Mouse (Mus musculus) heart, adult 2 months (tissue): ENCODE measurements around the gene Mecom. TPM values are rescaled to one million over a fixed set of nuclear protein-coding genes. Genes with fewer than 3 reads are reported as not detected.

Experiments used
- DNase-seq, 2 experiments: peaks; one replicate each; pipeline ENCODE4 v3.0.0; 2021
- H3K27ac ChIP-seq: fragments of 200-600 bp; 2 replicates; pipeline ENCODE4 v1.8.1; 2022
- H3K27me3 ChIP-seq: fragments of 200-500 bp; 2 replicates; pipeline ENCODE4 v1.6.1; 2012; ENCODE audit warnings: mild to moderate bottlenecking, low read length, inconsistent platforms, mixed read lengths; ENCODE audit not compliant: control insufficient read depth, insufficient read depth
- H3K36me3 ChIP-seq: fragments of 200-500 bp; 2 replicates; pipeline ENCODE4 v1.6.1; 2012; ENCODE audit warnings: low read length, inconsistent platforms; ENCODE audit not compliant: control insufficient read depth, insufficient read depth
- H3K4me1 ChIP-seq: fragments of 200-500 bp; 2 replicates; pipeline ENCODE4 v1.6.1; 2011; ENCODE audit warnings: low read length; ENCODE audit not compliant: control insufficient read depth, insufficient read depth
- H3K4me3 ChIP-seq: fragments of 200-600 bp; 2 replicates; pipeline ENCODE4 v1.8.1; 2022
- H3K79me2 ChIP-seq: fragments of 200-500 bp; replicated peaks from 2 replicates; pipeline ENCODE4 v1.6.1; 2012; ENCODE audit warnings: mild to moderate bottlenecking, inconsistent platforms, low read length, moderate library complexity, mixed read lengths; ENCODE audit not compliant: control insufficient read depth, insufficient read depth
- H3K9ac ChIP-seq: fragments of 200-500 bp; 2 replicates; pipeline ENCODE4 v1.6.1; 2012; ENCODE audit warnings: low read depth, mild to moderate bottlenecking, control low read depth, inconsistent platforms, low read length, mixed read lengths
- CTCF ChIP-seq: fragments of 200-600 bp; IDR thresholded peaks from 2 replicates; pipeline ENCODE4 v1.8.1; 2022; ENCODE audit warnings: antibody characterized with exemption, mild to moderate bottlenecking, moderate library complexity
- EP300 ChIP-seq: fragments of 200-500 bp; IDR thresholded peaks from 2 replicates; pipeline ENCODE4 v1.6.1; 2011; ENCODE audit warnings: low read depth, low read length, control low read depth; ENCODE audit not compliant: insufficient read depth
- POLR2A ChIP-seq: fragments of 200-500 bp; IDR thresholded peaks from 2 replicates; pipeline ENCODE4 v1.6.1; 2011; ENCODE audit warnings: mild to moderate bottlenecking, low read depth, low read length, control low read depth; ENCODE audit not compliant: insufficient read depth
- WGBS: fragments of 180-500 bp; shearing (Covaris S2); methylation state at CpG from one replicate; pipeline ENCODE4 v1.1.7; 2018; 5-methylcytosine and 5-hydroxymethylcytosine counted together
- intact Hi-C: fragments of 180-260 bp; cut with DNase I; formaldehyde crosslinking; loops from one replicate; pipeline ENCODE4 v1.15.1; 2025
- polyA plus RNA-seq: library from polyadenylated mRNA; depleted of rRNA; stranded (reverse); fragments of >200 nt; gene quantifications from 2 replicates; pipeline ENCODE4 v1.2.3, GENCODE M21; 2012
- total RNA-seq, 2 experiments: library from RNA; stranded (reverse); gene quantifications; 2 replicates each; pipeline ENCODE4 v1.2.3; 2021

Gene Mecom
- total and polyA plus RNA-seq, 3 experiments, result 5.2 to 18.6 (median 12.5) TPM

DNA sequence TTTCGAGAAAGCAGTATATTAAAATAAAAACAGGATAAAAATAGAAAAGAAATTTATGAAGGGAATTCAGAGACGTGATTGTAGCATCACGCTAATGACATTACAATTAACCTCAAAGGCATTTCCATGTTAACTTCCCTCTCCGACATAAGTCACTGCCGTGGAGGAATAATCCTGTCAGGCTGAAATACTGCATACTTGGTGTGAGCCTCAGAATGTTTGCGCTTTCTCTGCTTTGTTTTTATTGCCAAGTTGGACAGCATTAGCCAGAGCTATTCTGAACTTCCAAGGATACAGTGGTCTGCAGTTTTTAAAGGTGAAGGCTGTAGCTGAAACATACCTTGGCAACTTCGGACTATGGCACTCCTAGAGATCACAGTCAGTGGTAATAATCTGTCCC, 455.3 kb downstream of the Mecom start:
- no peak for TF ChIP-seq POLR2A
- TF ChIP-seq EP300, result no peak
- TF ChIP-seq CTCF, result no peak
- H3K9ac ChIP-seq, result no peak overlapping the region
- 72% methylated on average over 7 of the region's 7 CpGs for WGBS
- no peak overlapping the region for H3K27ac ChIP-seq
- H3K4me1 ChIP-seq, result peaks cover 1% of the 10 kb centered on the region
- intact Hi-C loops, result no loop called here
- no peaks in the 10 kb centered on the region for H3K79me2 ChIP-seq
- no peak for DNase-seq
- H3K27me3 ChIP-seq, result no peaks in the 10 kb centered on the region
- no peaks in the 10 kb centered on the region; the same call in 1 of the 2 replicates for H3K36me3 ChIP-seq
- no peak overlapping the region for H3K4me3 ChIP-seq

DNA sequence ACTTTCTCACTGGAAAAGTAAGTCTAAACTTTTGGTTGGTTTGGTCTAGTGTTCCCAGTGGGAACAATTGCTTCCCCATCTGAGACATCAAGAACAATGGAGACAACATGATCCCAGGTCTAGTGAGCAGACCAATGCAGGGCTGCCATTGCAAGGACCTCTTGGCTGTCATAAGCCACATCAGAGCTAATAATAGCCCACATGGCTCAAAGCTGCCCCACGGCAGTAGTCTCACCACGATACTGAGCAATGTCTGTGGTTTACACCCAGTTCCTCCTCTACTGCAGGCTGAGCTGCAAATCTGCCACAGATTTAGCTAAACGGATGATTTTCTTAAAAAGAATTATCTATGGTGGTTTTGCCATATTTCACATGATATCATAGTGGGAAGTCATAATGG, 455.9 kb downstream of the Mecom start:
- intact Hi-C loops, result no loop called here

DNA sequence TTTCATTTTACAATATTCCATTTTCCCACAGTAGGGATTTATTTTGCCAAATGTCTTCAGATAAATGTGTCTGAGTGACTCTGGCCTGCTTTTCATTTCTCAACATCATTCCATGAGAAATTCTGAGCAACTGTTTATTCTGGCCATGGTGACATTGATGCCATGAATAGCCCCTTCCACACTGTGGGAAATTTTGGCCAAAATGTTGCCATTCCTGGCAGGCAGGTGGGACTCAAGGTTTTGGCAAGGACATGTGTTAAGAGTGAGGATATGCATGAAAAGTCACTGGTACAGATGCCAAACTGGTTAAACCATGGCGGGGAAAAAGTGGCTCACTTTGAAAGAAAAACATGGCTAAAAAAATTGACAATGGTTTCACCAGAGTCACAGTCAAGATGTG, 456.4 kb downstream of the Mecom start:
- WGBS, result 83% methylated on average over 1 of the region's 1 CpGs
- Histone ChIP-seq H3K79me2 (no peaks in the 10 kb centered on the region), H3K4me1 (no peaks in the 10 kb centered on the region), H3K9ac (no peak overlapping the region), H3K27me3 (no peaks in the 10 kb centered on the region), H3K27ac (no peak overlapping the region; the same call in 1 of the 2 replicates), H3K36me3 (no peaks in the 10 kb centered on the region; the same call in 1 of the 2 replicates), H3K4me3 (no peak overlapping the region)
- DNase-seq, result no peak
- TF ChIP-seq POLR2A (no peak), CTCF (no peak)
- intact Hi-C loops, result no loop called here

More for the DNA sequence above, 455.9 kb downstream of the Mecom start:
- H3K79me2 ChIP-seq, result no peaks in the 10 kb centered on the region
- H3K36me3 ChIP-seq, result no peaks in the 10 kb centered on the region; the same call in 1 of the 2 replicates
- H3K4me1 ChIP-seq, result no peaks in the 10 kb centered on the region
- no peak overlapping the region; the same call in 1 of the 2 replicates for H3K27ac ChIP-seq
- no peak for DNase-seq
- TF ChIP-seq EP300 (no peak), POLR2A (no peak), CTCF (no peak)
- no peak overlapping the region for H3K9ac ChIP-seq
- 48% methylated on average over 3 of the region's 3 CpGs for WGBS
- no peaks in the 10 kb centered on the region for H3K27me3 ChIP-seq
- H3K4me3 ChIP-seq, result no peak overlapping the region

DNA sequence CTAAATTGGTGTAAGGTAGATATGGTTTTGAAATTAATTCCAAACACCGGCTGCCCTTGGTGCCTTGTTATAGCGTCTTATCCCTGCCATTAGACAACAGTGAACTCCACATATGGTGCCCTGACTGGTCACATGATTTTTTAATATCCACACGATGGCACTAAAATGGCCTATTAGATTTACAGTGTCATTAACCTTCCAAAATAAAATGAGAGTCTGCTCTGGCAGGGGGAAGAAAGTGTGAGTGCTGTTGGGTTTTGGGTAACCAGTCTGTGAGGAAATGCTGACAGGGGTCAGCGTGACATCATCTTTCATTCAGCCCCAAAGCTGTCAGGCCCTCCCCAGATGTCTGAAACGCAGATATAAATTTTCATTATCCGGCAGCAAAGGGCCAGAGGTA, 461.7 kb downstream of the Mecom start:
- Histone ChIP-seq H3K79me2 (no peaks in the 10 kb centered on the region), H3K4me1 (no peaks in the 10 kb centered on the region; the same call in 1 of the 2 replicates), H3K4me3 (no peak overlapping the region), H3K27ac (no peak overlapping the region), H3K9ac (no peak overlapping the region), H3K27me3 (no peaks in the 10 kb centered on the region), H3K36me3 (no peaks in the 10 kb centered on the region)
- intact Hi-C loops, result no loop called here
- WGBS, result 85% methylated on average over 6 of the region's 6 CpGs
- DNase-seq, result no peak
- no peak for TF ChIP-seq CTCF
- TF ChIP-seq EP300, result no peak
- no peak for TF ChIP-seq POLR2A

DNA sequence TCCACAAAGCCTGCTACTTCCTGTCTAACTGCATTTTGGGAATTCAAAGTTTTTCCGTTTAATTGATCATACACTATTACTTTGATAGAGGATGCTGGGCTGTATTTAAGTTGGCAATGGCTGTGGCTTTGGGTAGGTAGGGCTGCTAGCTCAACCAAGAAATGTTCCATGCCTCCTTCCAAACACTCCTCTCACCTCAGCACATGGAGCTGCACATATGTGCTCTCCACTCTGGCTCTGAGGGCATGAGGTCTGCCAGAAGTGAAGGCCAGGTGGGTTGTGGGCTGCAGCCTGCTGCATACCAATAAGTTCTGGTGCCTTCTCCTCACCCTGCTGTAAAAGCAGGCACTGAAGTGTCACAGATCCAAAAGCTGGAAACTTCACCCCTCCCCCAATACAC, 464.0 kb downstream of the Mecom start:
- 61% methylated on average over 1 of the region's 1 CpGs for WGBS
- Histone ChIP-seq H3K4me3 (no peak overlapping the region), H3K27ac (no peak overlapping the region), H3K27me3 (no peaks in the 10 kb centered on the region), H3K9ac (no peak overlapping the region), H3K36me3 (no peaks in the 10 kb centered on the region), H3K4me1 (no peaks in the 10 kb centered on the region; the same call in 1 of the 2 replicates), H3K79me2 (no peaks in the 10 kb centered on the region)
- no peak for DNase-seq
- TF ChIP-seq EP300 (no peak), CTCF (no peak), POLR2A (no peak)
- intact Hi-C loops, result no loop called here

DNA sequence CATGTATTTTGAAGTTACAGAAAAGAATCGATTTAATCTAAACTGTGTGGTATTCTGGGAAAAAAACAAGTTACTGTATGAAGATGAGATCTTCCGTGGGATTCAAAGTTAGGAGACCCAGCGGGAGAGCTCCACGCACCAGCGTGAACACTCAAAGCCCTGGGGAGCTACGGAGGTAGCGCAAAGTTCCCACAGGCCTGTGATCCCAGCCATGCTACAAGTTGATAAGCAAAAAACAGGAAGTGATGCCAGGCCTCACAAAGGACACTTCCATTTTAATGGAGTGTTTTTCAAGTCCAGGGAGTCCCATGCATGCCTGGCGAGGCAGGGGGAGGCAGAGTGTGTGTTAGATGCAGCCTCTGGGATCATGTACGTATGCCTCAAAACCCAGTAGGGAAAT, 464.5 kb downstream of the Mecom start:
- Histone ChIP-seq H3K27me3 (no peaks in the 10 kb centered on the region), H3K4me3 (no peak overlapping the region), H3K27ac (no peak overlapping the region), H3K79me2 (no peaks in the 10 kb centered on the region), H3K4me1 (no peaks in the 10 kb centered on the region; the same call in 1 of the 2 replicates), H3K9ac (no peak overlapping the region), H3K36me3 (no peaks in the 10 kb centered on the region)
- TF ChIP-seq POLR2A, result no peak
- TF ChIP-seq CTCF, result no peak
- TF ChIP-seq EP300, result no peak
- no peak for DNase-seq
- intact Hi-C loops, result no loop called here
- WGBS, result 72% methylated on average over 9 of the region's 9 CpGs
